Mouse (Mus musculus) midbrain, postnatal 0 days (tissue): ENCODE measurements around the gene Pepd. TPM values are rescaled to one million over a fixed set of nuclear protein-coding genes. Genes with fewer than 3 reads are reported as not detected.

Source experiments
- ATAC-seq: fragments of 200-750 bp; cut with Nextera tagmentation; 2 replicates; pipeline ENCODE4 v1.8.0; 2017; ENCODE audit warnings: moderate number of reproducible peaks, mild to moderate bottlenecking, moderate TSS enrichment, moderate library complexity; ENCODE audit not compliant: low FRiP score
- DNase-seq: peaks from one replicate; pipeline ENCODE4 v3.0.0-alpha.2; 2015; ENCODE audit warnings: low spot score
- H3K27ac ChIP-seq: fragments of 300-500 bp; sonication (generic); 2 replicates; pipeline ENCODE4 v1.5.1; 2014; ENCODE audit warnings: low read depth, mild to moderate bottlenecking, low read length, mixed read lengths
- H3K27me3 ChIP-seq: fragments of 300-500 bp; sonication (generic); 2 replicates; pipeline ENCODE4 v1.6.1; 2014; ENCODE audit warnings: low read length, control low read depth, mixed read lengths; ENCODE audit not compliant: insufficient read depth
- H3K36me3 ChIP-seq: fragments of 300-500 bp; sonication (generic); 2 replicates; pipeline ENCODE4 v1.6.1; 2014; ENCODE audit warnings: low read length, control low read depth, mixed read lengths; ENCODE audit not compliant: insufficient read depth
- H3K4me1 ChIP-seq: fragments of 300-500 bp; sonication (generic); 2 replicates; pipeline ENCODE4 v1.6.1; 2014; ENCODE audit warnings: mild to moderate bottlenecking, control low read depth, antibody characterized with exemption, low read length, mixed read lengths; ENCODE audit not compliant: insufficient read depth
- H3K4me2 ChIP-seq: fragments of 300-500 bp; sonication (generic); 2 replicates; pipeline ENCODE4 v1.6.1; 2014; ENCODE audit warnings: low read depth, mild to moderate bottlenecking, low read length, mixed read lengths; ENCODE audit not compliant: poor library complexity, severe bottlenecking
- H3K4me3 ChIP-seq: fragments of 300-500 bp; sonication (generic); 2 replicates; pipeline ENCODE4 v1.5.1; 2014; ENCODE audit warnings: low read depth, mild to moderate bottlenecking, low read length, moderate library complexity
- H3K9ac ChIP-seq: fragments of 300-500 bp; sonication (generic); replicated peaks from 2 replicates; pipeline ENCODE4 v1.6.1; 2014; ENCODE audit warnings: mild to moderate bottlenecking, low read length, moderate library complexity, mixed read lengths; ENCODE audit not compliant: poor library complexity, severe bottlenecking
- H3K9me3 ChIP-seq: fragments of 300-500 bp; sonication (generic); 2 replicates; pipeline ENCODE4 v1.6.1; 2016; ENCODE audit warnings: low read length, control low read depth
- CTCF ChIP-seq: IDR thresholded peaks from 2 replicates; pipeline ENCODE4 v1.5.1; 2016; ENCODE audit warnings: antibody characterized with exemption, mild to moderate bottlenecking
- WGBS: fragments of 180-500 bp; shearing (Covaris S2); extraction: QIAGEN DNeasy Blood & Tissue Kit; methylation state at CpG from one replicate; pipeline ENCODE4 v1.1.7; 2014; 5-methylcytosine and 5-hydroxymethylcytosine counted together
- polyA plus RNA-seq: library from polyadenylated mRNA; unstranded; fragments of >200 nt; fragmentation: Nextera tagmentation; extraction: Ambion mirVana; gene quantifications from 2 replicates; pipeline ENCODE4 v1.2.1, GENCODE M21; 2015
- total RNA-seq: library from RNA; depleted of rRNA; stranded (reverse); fragments of >200 nt; gene quantifications from 2 replicates; pipeline ENCODE4 v1.2.3, GENCODE M21; 2014

The Pepd gene
- total and polyA plus RNA-seq, 2 experiments from 2014 or later = 60.8 to 69.8 TPM

- WGBS = 88% methylated on average over 5 of the region's 5 CpGs
- ATAC-seq = no peak
- no peak for TF ChIP-seq CTCF
Observed at GRCm38 (mm10) chr7:34915555-34915954, 3.4 kb downstream of the Pepd start.

GRCm38 (mm10) chr7:34917558-34917957 is 5.4 kb downstream of the Pepd start:
- Histone ChIP-seq H3K36me3 (peaks cover 4% of the 10 kb centered on the region; the same call in 1 of the 2 replicates), H3K4me3 (no peak overlapping the region), H3K4me1 (peaks cover 7% of the 10 kb centered on the region; the same call in 1 of the 2 replicates), H3K9ac (no peak overlapping the region), H3K27ac (no peak overlapping the region), H3K9me3 (no peaks in the 10 kb centered on the region), H3K4me2 (no peak overlapping the region), H3K27me3 (no peaks in the 10 kb centered on the region)
- WGBS = 82% methylated on average over 6 of the region's 6 CpGs
- ATAC-seq = no peak
- TF ChIP-seq CTCF = no peak
- no peak for DNase-seq

More at GRCm38 (mm10) chr7:34915555-34915954, 3.4 kb downstream of the Pepd start:
- no peaks in the 10 kb centered on the region for H3K36me3 ChIP-seq
- H3K27ac ChIP-seq = no peak overlapping the region
- no peak overlapping the region for H3K4me2 ChIP-seq
- no peak overlapping the region for H3K9ac ChIP-seq
- no peak for DNase-seq
- no peaks in the 10 kb centered on the region for H3K27me3 ChIP-seq
- no peaks in the 10 kb centered on the region for H3K9me3 ChIP-seq
- no peak overlapping the region for H3K4me3 ChIP-seq
- peaks cover 7% of the 10 kb centered on the region; the same call in 1 of the 2 replicates for H3K4me1 ChIP-seq

- Histone ChIP-seq H3K4me3 (no peak overlapping the region), H3K36me3 (peaks cover 4% of the 10 kb centered on the region; the same call in 1 of the 2 replicates), H3K9me3 (no peaks in the 10 kb centered on the region), H3K9ac (no peak overlapping the region), H3K4me2 (no peak overlapping the region), H3K27me3 (no peaks in the 10 kb centered on the region), H3K4me1 (peaks cover 3% of the 10 kb centered on the region; the same call in 1 of the 2 replicates), H3K27ac (no peak overlapping the region)
- TF ChIP-seq CTCF = no peak
- 92% methylated on average over 4 of the region's 4 CpGs for WGBS
- no peak for DNase-seq
- ATAC-seq = no peak
Observed at GRCm38 (mm10) chr7:34917998-34918397, 5.8 kb downstream of the Pepd start.

DNA sequence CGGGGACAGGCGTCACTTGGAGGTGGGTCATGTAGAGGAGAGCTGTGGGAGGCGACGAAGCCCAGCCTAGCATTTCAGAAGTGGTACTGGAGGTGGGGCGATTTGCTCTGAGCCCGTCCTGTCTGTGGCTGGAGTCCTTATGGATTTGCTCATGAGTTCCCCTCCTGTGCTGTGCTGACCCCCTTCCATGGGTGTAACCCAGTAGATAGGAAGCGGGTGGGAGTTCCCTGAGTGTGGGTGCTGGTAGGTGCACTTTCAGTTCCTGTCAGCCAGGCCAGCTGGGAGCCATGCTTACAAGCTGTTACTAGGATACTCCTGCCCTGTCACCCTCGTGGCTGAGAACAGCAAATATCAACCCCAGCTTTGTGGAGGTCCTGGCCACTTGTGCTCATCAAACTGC is 6.2 kb downstream of the Pepd start:
- TF ChIP-seq CTCF = no peak
- 86% methylated on average over 8 of the region's 8 CpGs for WGBS
- no peak overlapping the region for H3K4me2 ChIP-seq
- DNase-seq (no peak), ATAC-seq (no peak)
- H3K36me3 ChIP-seq = peaks cover 4% of the 10 kb centered on the region; the same call in 1 of the 2 replicates
- H3K27me3 ChIP-seq = no peaks in the 10 kb centered on the region
- no peak overlapping the region for H3K9ac ChIP-seq
- H3K27ac ChIP-seq = no peak overlapping the region
- H3K4me1 ChIP-seq = no peaks in the 10 kb centered on the region
- H3K4me3 ChIP-seq = no peak overlapping the region
- no peaks in the 10 kb centered on the region for H3K9me3 ChIP-seq

DNA sequence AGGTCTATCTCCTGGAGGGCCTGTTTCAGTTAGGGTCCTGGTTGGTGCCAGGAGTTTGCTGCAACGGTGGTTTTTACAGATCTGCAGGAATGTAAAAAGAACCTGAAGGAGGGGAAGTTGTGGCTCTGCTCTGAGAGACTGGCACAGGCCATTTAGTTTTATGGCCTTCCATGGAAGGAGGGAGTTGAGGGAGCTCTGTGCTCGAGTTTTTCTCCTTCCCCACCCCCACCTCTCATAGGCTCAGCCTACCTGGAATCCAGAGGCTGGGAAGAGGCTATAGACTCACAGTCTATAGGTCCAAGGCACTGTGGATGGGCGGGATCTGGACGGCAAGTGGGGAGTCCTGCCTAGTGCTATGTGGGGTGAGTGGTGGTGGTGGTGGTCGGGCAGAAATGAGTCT is 6.9 kb downstream of the Pepd start:
- Histone ChIP-seq H3K4me3 (no peak overlapping the region), H3K4me2 (no peak overlapping the region), H3K27me3 (no peaks in the 10 kb centered on the region), H3K9ac (no peak overlapping the region), H3K36me3 (peaks cover 4% of the 10 kb centered on the region; the same call in 1 of the 2 replicates), H3K27ac (no peak overlapping the region), H3K4me1 (no peaks in the 10 kb centered on the region), H3K9me3 (no peaks in the 10 kb centered on the region)
- 79% methylated on average over 5 of the region's 5 CpGs for WGBS
- TF ChIP-seq CTCF = no peak
- no peak for ATAC-seq
- no peak for DNase-seq

DNA sequence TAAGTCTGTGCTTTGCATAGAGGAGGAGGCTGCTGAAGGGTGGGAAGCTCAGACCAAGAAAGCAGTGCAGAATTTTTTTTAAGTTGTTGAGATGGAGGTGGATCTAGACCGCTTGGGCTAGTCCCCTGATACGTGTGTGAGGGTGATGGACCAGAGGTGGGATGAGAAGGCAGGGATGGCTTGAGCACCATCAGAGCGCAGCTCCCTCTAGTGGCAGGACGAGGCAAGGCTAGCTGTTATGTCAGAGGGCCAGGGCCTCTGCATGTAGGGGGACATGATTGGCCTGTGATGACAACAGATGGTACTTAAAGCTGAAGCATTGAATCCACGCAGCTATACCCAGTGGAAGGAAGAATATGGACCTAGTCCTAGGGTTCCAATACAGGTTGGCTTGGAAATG is 7.6 kb downstream of the Pepd start:
- WGBS = 52% methylated on average over 5 of the region's 5 CpGs
- Histone ChIP-seq H3K27ac (no peak overlapping the region), H3K36me3 (peaks cover 7% of the 10 kb centered on the region), H3K27me3 (no peaks in the 10 kb centered on the region), H3K9ac (no peak overlapping the region), H3K9me3 (no peaks in the 10 kb centered on the region), H3K4me2 (no peak overlapping the region), H3K4me3 (no peak overlapping the region), H3K4me1 (no peaks in the 10 kb centered on the region)
- ATAC-seq (no peak), DNase-seq (no peak)
- TF ChIP-seq CTCF = peak; percentile 60
